Mouse (Mus musculus) hindbrain, postnatal 0 days (tissue): ENCODE results near the gene Snx30. TPM values are rescaled to one million over a fixed set of nuclear protein-coding genes. Genes with fewer than 3 reads are reported as not detected.

Experiments used
- ATAC-seq: fragments of 200-750 bp; cut with Nextera tagmentation; 2 replicates; pipeline ENCODE4 v1.8.0; 2017; ENCODE audit warnings: mild to moderate bottlenecking, moderate TSS enrichment, moderate library complexity
- DNase-seq: peaks from one replicate; pipeline ENCODE4 v3.0.0-alpha.2; 2015; ENCODE audit warnings: low spot score
- H3K27ac ChIP-seq: fragments of 300-500 bp; sonication (generic); 2 replicates; pipeline ENCODE4 v1.5.1; 2014; ENCODE audit warnings: mild to moderate bottlenecking
- H3K27me3 ChIP-seq: fragments of 300-500 bp; sonication (generic); 2 replicates; pipeline ENCODE4 v1.6.1; 2014; ENCODE audit warnings: low read length, mixed read lengths; ENCODE audit not compliant: insufficient read depth
- H3K36me3 ChIP-seq: fragments of 300-500 bp; sonication (generic); 2 replicates; pipeline ENCODE4 v1.6.1; 2014; ENCODE audit warnings: low read length, mixed read lengths; ENCODE audit not compliant: insufficient read depth
- H3K4me1 ChIP-seq: fragments of 300-500 bp; sonication (generic); 2 replicates; pipeline ENCODE4 v1.6.1; 2014; ENCODE audit warnings: antibody characterized with exemption, low read length, mixed read lengths; ENCODE audit not compliant: insufficient read depth
- H3K4me2 ChIP-seq: fragments of 300-500 bp; sonication (generic); 2 replicates; pipeline ENCODE4 v1.6.1; 2014; ENCODE audit warnings: low read depth, mild to moderate bottlenecking, low read length, moderate library complexity, mixed read lengths
- H3K4me3 ChIP-seq: fragments of 300-500 bp; sonication (generic); 2 replicates; pipeline ENCODE4 v1.5.1; 2014; ENCODE audit warnings: low read length
- H3K9ac ChIP-seq: fragments of 300-500 bp; sonication (generic); replicated peaks from 2 replicates; pipeline ENCODE4 v1.6.1; 2014; ENCODE audit warnings: mild to moderate bottlenecking, low read length, moderate library complexity, mixed read lengths
- H3K9me3 ChIP-seq: fragments of 300-500 bp; sonication (generic); 2 replicates; pipeline ENCODE4 v1.6.1; 2016; ENCODE audit warnings: low read length, mixed read lengths
- CTCF ChIP-seq: IDR thresholded peaks from 2 replicates; pipeline ENCODE4 v1.5.1; 2016; ENCODE audit warnings: antibody characterized with exemption, control low read depth, low read depth
- WGBS: fragments of 180-500 bp; shearing (Covaris S2); extraction: QIAGEN DNeasy Blood & Tissue Kit; methylation state at CpG from one replicate; pipeline ENCODE4 v1.1.7; 2014; 5-methylcytosine and 5-hydroxymethylcytosine counted together
- polyA plus RNA-seq: library from polyadenylated mRNA; unstranded; fragments of >200 nt; fragmentation: Nextera tagmentation; extraction: Ambion mirVana; gene quantifications from 2 replicates; pipeline ENCODE4 v1.2.1, GENCODE M21; 2015
- total RNA-seq: library from RNA; depleted of rRNA; stranded (reverse); fragments of >200 nt; gene quantifications from 2 replicates; pipeline ENCODE4 v1.2.3, GENCODE M21; 2014

Snx30 gene
- total and polyA plus RNA-seq, 2 experiments from 2014 or later = 15.8 to 31.2 TPM

DNA sequence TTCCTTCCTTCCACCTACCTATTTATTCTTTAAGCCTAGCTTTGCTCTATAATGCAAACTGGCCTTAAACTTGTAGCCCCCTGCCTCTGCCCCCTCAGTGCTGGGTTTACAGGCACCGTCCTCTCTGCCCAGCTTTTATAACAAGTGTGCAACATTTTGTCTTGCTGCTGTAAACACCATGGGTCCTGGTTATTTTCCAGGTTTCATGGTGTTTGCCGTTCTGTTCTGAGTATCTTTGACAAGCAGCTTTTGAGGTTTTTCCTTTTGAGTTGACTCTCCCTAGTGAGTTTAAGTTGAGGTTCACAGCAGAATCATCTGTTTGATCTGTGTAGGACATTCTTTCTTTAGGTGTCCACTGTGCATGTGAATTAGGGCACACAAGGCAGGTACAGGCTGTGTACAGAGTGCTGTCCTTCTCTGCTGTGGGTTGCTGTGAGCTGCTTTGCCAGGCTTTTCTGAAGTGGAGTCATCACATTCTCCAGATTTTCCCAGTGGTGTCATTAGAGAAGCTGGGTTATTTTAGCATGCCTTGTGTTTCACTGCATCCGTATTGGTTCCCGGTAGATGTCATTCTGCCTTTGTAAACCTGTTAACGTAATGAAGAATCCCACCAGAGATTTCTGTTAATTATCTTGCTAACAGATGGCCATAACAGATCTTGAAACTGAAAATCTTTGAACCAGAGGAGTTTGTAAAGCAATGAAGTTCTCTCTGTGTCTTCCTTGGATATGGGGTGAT lies 45.4 kb downstream of the Snx30 start:
- Histone ChIP-seq H3K36me3 (no peaks in the 10 kb centered on the region), H3K4me1 (no peaks in the 10 kb centered on the region), H3K9ac (no peak overlapping the region), H3K4me2 (no peak overlapping the region), H3K27ac (peak overlapping the region; percentile 5; the same call in 1 of the 2 replicates), H3K9me3 (peaks cover 2% of the 10 kb centered on the region; the same call in 1 of the 2 replicates), H3K4me3 (no peak overlapping the region), H3K27me3 (no peaks in the 10 kb centered on the region)
- no peak for TF ChIP-seq CTCF
- 46% methylated on average over 5 of the region's 5 CpGs for WGBS
- peak; percentile 58 for ATAC-seq
- peak; percentile 64 for DNase-seq

DNA sequence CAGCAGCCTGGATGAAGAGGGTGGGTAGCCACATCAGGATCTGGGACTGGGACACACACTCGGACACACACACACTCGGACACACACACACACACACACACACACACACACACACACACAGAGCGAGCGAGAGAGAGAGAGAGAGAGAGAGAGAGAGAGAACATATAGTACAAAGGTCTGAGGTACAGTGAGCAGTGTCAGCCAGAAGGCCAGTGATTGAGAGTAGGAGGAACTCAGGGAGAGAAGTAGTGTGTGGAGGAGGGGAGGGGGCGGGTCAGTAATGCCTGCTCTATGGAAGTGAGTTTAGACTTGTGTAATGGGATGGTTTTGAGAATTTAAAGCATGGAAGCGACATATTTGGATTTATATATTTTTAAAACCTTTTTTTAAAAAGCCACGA lies 47.5 kb downstream of the Snx30 start:
- no peak for ATAC-seq
- WGBS = 97% methylated on average over 7 of the region's 7 CpGs

DNA sequence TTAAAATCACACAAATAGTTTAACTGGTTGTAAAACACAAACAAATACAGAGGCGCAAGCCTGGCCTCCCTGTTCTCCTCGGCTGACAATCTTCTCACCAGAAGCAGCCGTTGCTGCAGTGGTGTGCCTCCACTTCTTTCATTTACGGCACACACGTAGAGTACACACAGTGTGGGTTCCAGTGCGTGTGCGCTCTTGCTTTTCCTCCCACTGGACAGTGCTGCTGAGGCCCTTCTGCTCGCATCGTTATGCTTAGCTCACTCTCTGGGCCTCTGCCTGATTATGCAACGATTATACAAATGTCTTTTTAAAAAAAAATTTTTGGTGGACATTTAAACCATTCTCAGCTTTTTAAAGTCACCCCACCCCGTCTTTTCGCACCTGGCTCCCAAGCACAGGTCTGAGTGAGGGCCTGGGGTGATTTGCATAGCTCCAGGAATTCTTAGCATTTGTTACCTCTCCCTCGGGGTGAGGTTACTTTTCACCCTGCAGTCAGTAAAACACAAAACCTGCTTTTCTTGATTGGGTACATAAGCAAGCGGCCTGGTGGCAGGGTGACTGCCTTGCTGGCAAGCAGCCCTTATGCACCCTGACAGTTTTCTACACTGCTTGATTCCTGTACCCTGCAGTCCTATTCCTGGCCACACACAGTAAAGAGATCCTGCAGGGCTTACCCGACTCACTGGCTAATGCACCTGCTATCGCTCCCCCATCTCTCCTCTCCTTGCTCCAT lies 54.2 kb downstream of the Snx30 start:
- ATAC-seq (peak; percentile 74), DNase-seq (no peak)
- Histone ChIP-seq H3K9ac (no peak overlapping the region), H3K4me1 (no peaks in the 10 kb centered on the region; the same call in 1 of the 2 replicates), H3K36me3 (peaks cover 6% of the 10 kb centered on the region; the same call in 1 of the 2 replicates), H3K4me2 (no peak overlapping the region), H3K4me3 (no peak overlapping the region), H3K27me3 (no peaks in the 10 kb centered on the region), H3K27ac (no peak overlapping the region), H3K9me3 (no peaks in the 10 kb centered on the region)
- 54% methylated on average over 16 of the region's 16 CpGs for WGBS
- 0 out of 2 replicates have a peak, but pooled peaks have one; percentile 3 for TF ChIP-seq CTCF

More for the DNA sequence above, 47.5 kb downstream of the Snx30 start:
- H3K4me1 ChIP-seq = no peaks in the 10 kb centered on the region
- H3K4me2 ChIP-seq = no peak overlapping the region
- H3K27me3 ChIP-seq = no peaks in the 10 kb centered on the region
- H3K4me3 ChIP-seq = no peak overlapping the region
- H3K9ac ChIP-seq = no peak overlapping the region
- H3K9me3 ChIP-seq = peaks cover 2% of the 10 kb centered on the region; the same call in 1 of the 2 replicates
- TF ChIP-seq CTCF = no peak
- H3K27ac ChIP-seq = no peak overlapping the region
- DNase-seq = no peak
- H3K36me3 ChIP-seq = peaks cover 6% of the 10 kb centered on the region; the same call in 1 of the 2 replicates

DNA sequence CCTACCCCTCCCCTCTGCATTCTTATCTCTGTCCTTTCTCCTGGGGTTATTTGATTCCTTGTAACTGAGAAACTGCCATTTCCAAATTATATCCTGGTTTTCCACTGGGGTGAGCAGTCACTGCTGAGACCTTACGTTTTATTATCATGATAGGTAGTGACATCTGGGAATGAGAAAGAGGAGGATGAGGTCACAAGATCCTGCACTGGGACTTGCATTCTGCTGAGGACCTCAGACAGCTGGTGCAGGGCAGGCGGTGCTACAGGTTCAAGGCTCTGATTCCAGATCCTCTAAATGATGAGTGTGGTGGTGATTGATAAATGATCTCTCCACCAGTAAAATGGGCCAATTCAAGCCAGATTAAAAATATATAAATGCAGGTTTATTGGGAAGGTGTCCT lies 54.8 kb downstream of the Snx30 start:
- no peak overlapping the region for H3K9ac ChIP-seq
- no peak overlapping the region for H3K4me3 ChIP-seq
- no peaks in the 10 kb centered on the region for H3K27me3 ChIP-seq
- no peaks in the 10 kb centered on the region for H3K9me3 ChIP-seq
- DNase-seq = no peak
- no peak overlapping the region for H3K4me2 ChIP-seq
- H3K27ac ChIP-seq = no peak overlapping the region
- peak; percentile 27; the same call in 1 of the 2 replicates for ATAC-seq
- peaks cover 6% of the 10 kb centered on the region; the same call in 1 of the 2 replicates for H3K36me3 ChIP-seq
- 68% methylated on average over 2 of the region's 2 CpGs for WGBS
- H3K4me1 ChIP-seq = no peaks in the 10 kb centered on the region; the same call in 1 of the 2 replicates
- TF ChIP-seq CTCF = no peak

DNA sequence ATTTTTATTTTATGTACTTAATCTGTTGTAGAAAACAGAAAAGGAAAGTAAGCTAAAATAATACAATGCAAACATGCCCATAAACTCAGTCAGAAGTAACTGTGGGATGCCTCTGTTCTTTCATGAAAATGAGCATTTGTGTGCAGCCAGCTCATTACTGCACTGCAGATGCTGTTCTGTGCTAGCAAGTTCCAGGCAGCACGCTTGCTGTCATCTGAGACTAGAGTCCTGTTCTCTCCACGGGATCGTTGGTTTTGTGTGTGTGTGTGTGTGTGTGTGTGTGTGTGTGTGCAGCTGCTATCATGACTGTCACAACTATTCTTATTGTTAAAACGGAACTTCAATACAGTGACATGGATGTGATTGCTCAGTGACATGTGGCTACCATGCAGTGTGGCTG lies 56.2 kb downstream of the Snx30 start:
- no peak overlapping the region for H3K4me3 ChIP-seq
- TF ChIP-seq CTCF = no peak
- H3K27ac ChIP-seq = no peak overlapping the region
- H3K36me3 ChIP-seq = peaks cover 6% of the 10 kb centered on the region; the same call in 1 of the 2 replicates
- DNase-seq (no peak), ATAC-seq (peak; percentile 30; the same call in 1 of the 2 replicates)
- no peak overlapping the region for H3K4me2 ChIP-seq
- H3K27me3 ChIP-seq = no peaks in the 10 kb centered on the region
- H3K4me1 ChIP-seq = no peaks in the 10 kb centered on the region; the same call in 1 of the 2 replicates
- no peak overlapping the region for H3K9ac ChIP-seq
- WGBS = 42% methylated on average over 4 of the region's 4 CpGs
- H3K9me3 ChIP-seq = no peaks in the 10 kb centered on the region

DNA sequence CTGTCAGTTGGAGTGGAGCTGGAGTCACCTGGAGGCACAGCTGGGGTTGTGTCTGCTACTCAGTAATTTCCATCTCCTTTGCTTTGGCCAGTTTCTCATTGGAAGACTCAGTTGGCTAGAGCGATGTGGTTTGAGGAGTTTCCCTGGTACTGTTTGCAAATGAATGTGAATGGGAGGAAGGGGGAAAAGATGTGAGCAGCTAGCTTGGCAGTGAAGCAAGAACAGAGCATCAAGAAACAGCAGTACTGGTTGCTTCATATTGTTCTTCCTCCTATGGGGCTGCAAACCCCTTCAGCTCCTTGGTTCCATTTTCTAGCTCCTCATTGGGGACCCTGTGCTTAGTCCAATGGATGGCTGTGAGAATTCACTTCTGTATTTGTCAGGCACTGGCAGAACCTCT lies 56.7 kb downstream of the Snx30 start:
- no peaks in the 10 kb centered on the region for H3K27me3 ChIP-seq
- H3K4me1 ChIP-seq = no peaks in the 10 kb centered on the region; the same call in 1 of the 2 replicates
- WGBS = 65% methylated on average over 1 of the region's 1 CpGs
- TF ChIP-seq CTCF = no peak
- H3K36me3 ChIP-seq = peaks cover 6% of the 10 kb centered on the region; the same call in 1 of the 2 replicates
- no peak overlapping the region for H3K4me2 ChIP-seq
- H3K4me3 ChIP-seq = no peak overlapping the region
- H3K9me3 ChIP-seq = no peaks in the 10 kb centered on the region
- no peak for ATAC-seq
- no peak for DNase-seq
- H3K27ac ChIP-seq = no peak overlapping the region
- H3K9ac ChIP-seq = no peak overlapping the region
